Mouse (Mus musculus) heart, embryonic 16.5 days (tissue): ENCODE data around the gene Tamm41. TPM values are rescaled to one million over a fixed set of nuclear protein-coding genes. Genes with fewer than 3 reads are reported as not detected.

ENCODE experiments used
- ATAC-seq: fragments of 200-750 bp; cut with Nextera tagmentation; replicated peaks from 2 replicates; pipeline ENCODE4 v1.8.0; 2017; ENCODE audit warnings: moderate number of reproducible peaks; ENCODE audit not compliant: insufficient read depth, low FRiP score; ENCODE audit errors: extremely low read depth
- H3K27ac ChIP-seq: fragments of 300-500 bp; sonication (generic); 2 replicates; pipeline ENCODE4 v1.5.1; 2014; ENCODE audit warnings: mild to moderate bottlenecking, low read length, control low read depth, moderate library complexity
- H3K27me3 ChIP-seq: fragments of 300-500 bp; sonication (generic); 2 replicates; pipeline ENCODE4 v1.6.1; 2014; ENCODE audit warnings: low read length, mixed read lengths; ENCODE audit not compliant: control insufficient read depth, insufficient read depth
- H3K36me3 ChIP-seq: fragments of 300-500 bp; sonication (generic); 2 replicates; pipeline ENCODE4 v1.6.1; 2014; ENCODE audit not compliant: control insufficient read depth, insufficient read depth
- H3K4me1 ChIP-seq: fragments of 300-500 bp; sonication (generic); 2 replicates; pipeline ENCODE4 v1.6.1; 2014; ENCODE audit warnings: low read length, mixed read lengths; ENCODE audit not compliant: control insufficient read depth, insufficient read depth
- H3K4me2 ChIP-seq: fragments of 300-500 bp; sonication (generic); 2 replicates; pipeline ENCODE4 v1.6.1; 2014; ENCODE audit warnings: low read depth, mild to moderate bottlenecking, control low read depth, low read length
- H3K4me3 ChIP-seq: fragments of 300-500 bp; sonication (generic); 2 replicates; pipeline ENCODE4 v1.5.1; 2014; ENCODE audit warnings: mild to moderate bottlenecking, control low read depth, low read length
- H3K9ac ChIP-seq: fragments of 300-500 bp; sonication (generic); 2 replicates; pipeline ENCODE4 v1.6.1; 2014; ENCODE audit warnings: low read length, control low read depth
- H3K9me3 ChIP-seq: fragments of 300-500 bp; sonication (generic); replicated peaks from 2 replicates; pipeline ENCODE4 v1.6.1; 2016; ENCODE audit warnings: low read length; ENCODE audit not compliant: control insufficient read depth
- WGBS: fragments of 180-500 bp; shearing (Covaris S2); extraction: QIAGEN DNeasy Blood & Tissue Kit; methylation state at CpG from one replicate; pipeline ENCODE4 v1.1.7; 2014; 5-methylcytosine and 5-hydroxymethylcytosine counted together
- polyA plus RNA-seq: library from polyadenylated mRNA; unstranded; fragments of >200 nt; fragmentation: Nextera tagmentation; extraction: Ambion mirVana; gene quantifications from 2 replicates; pipeline ENCODE4 v1.2.1, GENCODE M21; 2015

Gene Tamm41
- polyA plus RNA-seq, 1 experiment from 2014 or later = 36.5 TPM

GRCm38 (mm10) chr6:114993659-114994058 lies 44.0 kb downstream of the Tamm41 start:
- H3K9ac ChIP-seq = no peak overlapping the region
- no peaks in the 10 kb centered on the region for H3K9me3 ChIP-seq
- ATAC-seq = no peak
- H3K4me1 ChIP-seq = no peaks in the 10 kb centered on the region
- 71% methylated on average over 8 of the region's 8 CpGs for WGBS
- no peak overlapping the region for H3K4me3 ChIP-seq
- no peak overlapping the region for H3K4me2 ChIP-seq
- H3K27me3 ChIP-seq = no peaks in the 10 kb centered on the region
- H3K27ac ChIP-seq = no peak overlapping the region
- no peaks in the 10 kb centered on the region for H3K36me3 ChIP-seq

- no peaks in the 10 kb centered on the region for H3K36me3 ChIP-seq
- H3K4me2 ChIP-seq = no peak overlapping the region
- H3K4me1 ChIP-seq = no peaks in the 10 kb centered on the region
- no peaks in the 10 kb centered on the region for H3K27me3 ChIP-seq
- no peaks in the 10 kb centered on the region for H3K9me3 ChIP-seq
- no peak overlapping the region for H3K27ac ChIP-seq
- H3K9ac ChIP-seq = no peak overlapping the region
- H3K4me3 ChIP-seq = no peak overlapping the region
- WGBS = 83% methylated on average over 4 of the region's 4 CpGs
- no peak for ATAC-seq
Measured at GRCm38 (mm10) chr6:114991909-114992308, 45.8 kb downstream of the Tamm41 start.

- Histone ChIP-seq H3K4me2 (no peak overlapping the region), H3K4me3 (no peak overlapping the region), H3K4me1 (no peaks in the 10 kb centered on the region), H3K36me3 (no peaks in the 10 kb centered on the region), H3K9ac (no peak overlapping the region), H3K27me3 (no peaks in the 10 kb centered on the region), H3K27ac (no peak overlapping the region), H3K9me3 (no peaks in the 10 kb centered on the region)
- no peak for ATAC-seq
- WGBS = 63% methylated on average over 3 of the region's 3 CpGs
Measured at GRCm38 (mm10) chr6:114988619-114988980, 49.1 kb downstream of the Tamm41 start.

GRCm38 (mm10) chr6:114987966-114988618 lies 49.6 kb downstream of the Tamm41 start:
- no peak overlapping the region for H3K4me2 ChIP-seq
- ATAC-seq = no peak

GRCm38 (mm10) chr6:114982671-114983070 lies 55.0 kb downstream of the Tamm41 start:
- WGBS = 62% methylated on average over 7 of the region's 7 CpGs
- Histone ChIP-seq H3K9me3 (no peaks in the 10 kb centered on the region), H3K27ac (no peak overlapping the region), H3K4me2 (no peak overlapping the region), H3K4me3 (no peak overlapping the region), H3K27me3 (no peaks in the 10 kb centered on the region), H3K9ac (no peak overlapping the region), H3K4me1 (no peaks in the 10 kb centered on the region), H3K36me3 (no peaks in the 10 kb centered on the region)
- no peak for ATAC-seq

More at GRCm38 (mm10) chr6:114987966-114988618, 49.6 kb downstream of the Tamm41 start:
- Histone ChIP-seq H3K4me3 (no peak overlapping the region), H3K9me3 (no peaks in the 10 kb centered on the region), H3K9ac (no peak overlapping the region), H3K4me1 (no peaks in the 10 kb centered on the region), H3K36me3 (no peaks in the 10 kb centered on the region), H3K27me3 (no peaks in the 10 kb centered on the region), H3K27ac (no peak overlapping the region)
- WGBS = 79% methylated on average over 7 of the region's 7 CpGs

- H3K4me1 ChIP-seq = no peaks in the 10 kb centered on the region
- WGBS = 42% methylated on average over 1 of the region's 1 CpGs
- no peak overlapping the region for H3K4me3 ChIP-seq
- no peaks in the 10 kb centered on the region for H3K9me3 ChIP-seq
- no peaks in the 10 kb centered on the region for H3K36me3 ChIP-seq
- H3K27me3 ChIP-seq = no peaks in the 10 kb centered on the region
- ATAC-seq = no peak
- no peak overlapping the region for H3K4me2 ChIP-seq
- H3K9ac ChIP-seq = no peak overlapping the region
- no peak overlapping the region for H3K27ac ChIP-seq
Measured at GRCm38 (mm10) chr6:114979715-114980114, 58.0 kb downstream of the Tamm41 start.

- ATAC-seq = no peak
- Histone ChIP-seq H3K27ac (no peak overlapping the region), H3K9me3 (no peaks in the 10 kb centered on the region), H3K4me3 (no peak overlapping the region), H3K4me1 (no peaks in the 10 kb centered on the region), H3K27me3 (no peaks in the 10 kb centered on the region), H3K4me2 (no peak overlapping the region), H3K9ac (no peak overlapping the region), H3K36me3 (no peaks in the 10 kb centered on the region)
- WGBS = 78% methylated on average over 7 of the region's 7 CpGs
Measured at GRCm38 (mm10) chr6:114976915-114977419, 60.7 kb downstream of the Tamm41 start.

GRCm38 (mm10) chr6:114974331-114974730 lies 63.3 kb downstream of the Tamm41 start:
- Histone ChIP-seq H3K27me3 (no peaks in the 10 kb centered on the region), H3K9me3 (peaks cover 3% of the 10 kb centered on the region; the same call in 1 of the 2 replicates), H3K4me2 (no peak overlapping the region), H3K4me1 (0 out of 2 replicates have a peak, but pooled peaks cover 4% of the 10 kb centered on the region), H3K27ac (no peak overlapping the region), H3K9ac (no peak overlapping the region), H3K4me3 (no peak overlapping the region), H3K36me3 (no peaks in the 10 kb centered on the region)
- no peak for ATAC-seq
- 89% methylated on average over 1 of the region's 1 CpGs for WGBS

- Histone ChIP-seq H3K9me3 (peaks cover 3% of the 10 kb centered on the region; the same call in 1 of the 2 replicates), H3K27me3 (no peaks in the 10 kb centered on the region), H3K4me3 (no peak overlapping the region), H3K9ac (no peak overlapping the region), H3K36me3 (no peaks in the 10 kb centered on the region), H3K4me2 (no peak overlapping the region), H3K4me1 (peaks cover 9% of the 10 kb centered on the region), H3K27ac (no peak overlapping the region)
- 64% methylated on average over 1 of the region's 1 CpGs for WGBS
- ATAC-seq = no peak
Measured at GRCm38 (mm10) chr6:114972988-114973387, 64.7 kb downstream of the Tamm41 start.
